Mouse (Mus musculus) ES-E14 (cell line): Measurements from ENCODE around the gene Fam8a1.

Experiments
- HCFC1 ChIP-seq: IDR thresholded peaks from 2 replicates; pipeline ENCODE4 v1.6.1; 2012; ENCODE audit warnings: low read length, inconsistent platforms, borderline replicate concordance; ENCODE audit not compliant: insufficient read depth
- MAFK ChIP-seq: IDR thresholded peaks from 2 replicates; pipeline ENCODE4 v1.6.1; 2014; ENCODE audit warnings: mild to moderate bottlenecking, low read depth, low read length, inconsistent platforms; ENCODE audit not compliant: insufficient read depth

DNA sequence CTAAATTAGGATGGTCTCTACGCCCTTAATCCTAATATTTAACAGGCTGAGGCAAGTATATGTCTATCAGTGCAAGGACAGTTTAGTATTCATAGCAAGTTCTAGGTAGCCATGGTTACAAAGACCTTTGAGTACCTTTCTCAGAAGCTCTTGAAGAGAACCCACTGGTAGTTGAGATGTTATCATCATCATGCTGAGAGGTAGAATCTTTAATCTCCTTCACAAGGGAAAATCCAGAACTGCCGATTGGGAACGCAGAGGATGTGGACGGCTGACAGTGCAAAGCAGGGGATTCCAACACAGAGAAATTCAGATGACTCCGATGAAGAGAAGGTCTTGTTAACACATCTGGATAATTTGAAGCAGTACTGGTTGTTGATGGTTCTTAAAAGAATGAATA is 44.2 kb downstream of the Fam8a1 start:
- TF ChIP-seq MAFK, result no peak
- TF ChIP-seq HCFC1, result no peak
